In genomic region chr11:116998935-116999334, GRCm38 (mm10) we compare ENCODE assay signal across 16 mouse cellular contexts.
DNase-seq lines count a peak whose midpoint lies in the region; ATAC-seq and TF ChIP-seq lines count a peak whose summit lies in the region.
"Had no signal": no experiment of that assay in that cellular context is flagged by ENCODE, and none has a peak within 500 bp of the region (broad histone marks: within the 10 kb centered on the region; RNA-seq: fewer than 3 reads in every experiment).

No protein-coding gene starts in this region.

- H3K4me2 ChIP-seq in liver, embryonic 12.5 days, result no peak overlapping the region
- no peak overlapping the region for H3K4me2 ChIP-seq in CH12.LX (ENCODE audit: insufficient read depth, low read depth, poor library complexity, severe bottlenecking)
- H3K4me2 ChIP-seq in liver, postnatal 0 days (ENCODE audit: low read depth, low read length), result no peak overlapping the region
- H3K4me2 ChIP-seq: embryonic facial prominence, embryonic 13.5 days; heart, embryonic 12.5 days; liver, embryonic 13.5 days; midbrain, embryonic 11.5 days had no signal

- peak; percentile 42 to 51; a peak in 3 of 4 replicates for TF ChIP-seq CTCF in CH12.LX (conservative IDR thresholded peaks at IDR 0.05 in 1 of 2, IDR thresholded peaks at IDR 0.05 in 1 of 2; ENCODE audit: low read depth in 2 of 2, low read length in 2 of 2)
- TF ChIP-seq CTCF in liver, postnatal 0 days (IDR thresholded peaks at IDR 0.05; ENCODE audit: low read depth), result peak; percentile 42

- no peaks in the 10 kb centered on the region for H3K36me3 ChIP-seq in liver, embryonic 12.5 days
- H3K36me3 ChIP-seq in CH12.LX (replicated peaks in 1 of 2; ENCODE audit: control insufficient read depth in 1 of 2, insufficient read depth in 1 of 2, low read length in 1 of 2) (no peaks in the 10 kb centered on the region), ES-E14 (ENCODE audit: control insufficient read depth, insufficient read depth, low read length, poor library complexity, severe bottlenecking) (no peaks in the 10 kb centered on the region)
- no peaks in the 10 kb centered on the region for H3K36me3 ChIP-seq in liver, postnatal 0 days (replicated peaks; ENCODE audit: insufficient read depth, low read length)
- H3K36me3 ChIP-seq: embryonic facial prominence, embryonic 13.5 days; heart, embryonic 12.5 days; liver, embryonic 13.5 days had no signal

- 83% methylated on average over 5 of the region's 5 CpGs for WGBS in liver, embryonic 12.5 days (ENCODE audit: insufficient replicate concordance)
- 82% methylated on average over 5 of the region's 5 CpGs for WGBS in liver, postnatal 0 days (ENCODE audit: insufficient replicate concordance)

- H3K27me3 ChIP-seq in liver, embryonic 12.5 days (replicated peaks), result peaks cover 72% of the 10 kb centered on the region
- H3K27me3 ChIP-seq in CH12.LX (replicated peaks), result peaks cover 71% of the 10 kb centered on the region
- H3K27me3 ChIP-seq in liver, postnatal 0 days (ENCODE audit: insufficient read depth, low read length), result peaks cover 23% of the 10 kb centered on the region

- no peak for TF ChIP-seq POLR2A in CH12.LX (IDR thresholded peaks at IDR 0.05; ENCODE audit: low read depth, low read length)

- dilution Hi-C loops in CH12.LX (cut with MboI; ENCODE audit: extremely low pct_ligation_motif_present, extremely low pct_unique_long_range_greater_than_20kb, low sequenced_read_pairs), result no loop called here

- TF ChIP-seq RAD21 in CH12.LX (IDR thresholded peaks at IDR 0.05; ENCODE audit: low read depth, low read length), result peak; percentile 15

- ATAC-seq in liver, embryonic 12.5 days, result no peak
- no peak for ATAC-seq in liver, postnatal 0 days

- H3K27ac ChIP-seq in liver, embryonic 12.5 days, result no peak overlapping the region
- no peak overlapping the region for H3K27ac ChIP-seq in CH12.LX (ENCODE audit: insufficient read depth, low read depth)
- no peak overlapping the region for H3K27ac ChIP-seq in ES-E14 (ENCODE audit: insufficient read depth, low read depth, low read length, poor library complexity, severe bottlenecking)
- no peak overlapping the region for H3K27ac ChIP-seq in liver, postnatal 0 days (ENCODE audit: low read depth)
- H3K27ac ChIP-seq: embryonic facial prominence, embryonic 13.5 days; liver, embryonic 13.5 days had no signal

- TF ChIP-seq EP300 in CH12.LX (IDR thresholded peaks at IDR 0.05; ENCODE audit: low read length), result no peak
- TF ChIP-seq EP300 in liver, postnatal 0 days (IDR thresholded peaks at IDR 0.05; ENCODE audit: low read depth), result no peak

- DNase-seq in liver, result peak; percentile 17
- DNase-seq in CH12.LX (ENCODE audit: extremely low read depth), result no peak
- DNase-seq in ES-E14 (ENCODE audit: low read depth, low spot score), result peak; percentile 63
- DNase-seq in liver, postnatal 0 days, result no peak
- DNase-seq in gastrocnemius, postnatal 10 days, result no peak
- DNase-seq in adrenal gland, postnatal 36 days, result no peak
- DNase-seq: cerebellum, adult 2 months; heart, postnatal 36 days; kidney, postnatal 14 days; layer of hippocampus, adult 9-11 months; liver, embryonic 13.5 days; lung, postnatal 36 days had no signal

- no peaks in the 10 kb centered on the region for H3K4me1 ChIP-seq in liver, embryonic 12.5 days
- H3K4me1 ChIP-seq in CH12.LX (ENCODE audit: control insufficient read depth in 1 of 2, insufficient read depth in 2 of 2) (peaks cover 5 to 37% of the 10 kb centered on the region in 2 experiments), ES-E14 (ENCODE audit: control insufficient read depth in 2 of 2, insufficient read depth in 2 of 2, low read length in 2 of 2, poor library complexity in 1 of 2) (peaks cover 11 to 35% of the 10 kb centered on the region in 2 experiments)
- no peaks in the 10 kb centered on the region for H3K4me1 ChIP-seq in liver, postnatal 0 days (ENCODE audit: insufficient read depth)
- H3K4me1 ChIP-seq: liver, embryonic 13.5 days had no signal

- H3K9ac ChIP-seq in liver, embryonic 12.5 days, result no peak overlapping the region
- H3K9ac ChIP-seq in CH12.LX (ENCODE audit: insufficient read depth, low read depth), result no peak overlapping the region
- H3K9ac ChIP-seq in ES-E14 (ENCODE audit: insufficient read depth, low read depth, low read length, poor library complexity, severe bottlenecking), result no peak overlapping the region
- H3K9ac ChIP-seq in liver, postnatal 0 days (replicated peaks), result no peak overlapping the region
- H3K9ac ChIP-seq: embryonic facial prominence, embryonic 13.5 days; heart, embryonic 12.5 days; liver, embryonic 13.5 days had no signal

- in situ Hi-C loops in CH12.LX (cut with MboI; ENCODE audit: low pct_ligation_motif_present, low pct_unique_long_range_greater_than_20kb, low sequenced_read_pairs) (no loop called here), ES-E14 (cut with MboI; ENCODE audit: low sequenced_read_pairs in 2 of 2, unreplicated experiment in 2 of 2) (no loop called here)

- no peaks in the 10 kb centered on the region for H3K79me2 ChIP-seq in CH12.LX (replicated peaks; ENCODE audit: control insufficient read depth, extremely low read depth, insufficient read depth, poor library complexity, severe bottlenecking)

- no peak overlapping the region for H3K4me3 ChIP-seq in liver, embryonic 12.5 days
- H3K4me3 ChIP-seq in CH12.LX (replicated peaks in 1 of 3; ENCODE audit: low read depth in 2 of 3, low read length in 2 of 3, poor library complexity in 1 of 3), result no peak overlapping the region
- no peak overlapping the region; a peak in 1 of 4 replicates for H3K4me3 ChIP-seq in ES-E14 (ENCODE audit: insufficient read depth in 1 of 2, low read depth in 1 of 2, low read length in 2 of 2, poor library complexity in 1 of 2, severe bottlenecking in 1 of 2)
- H3K4me3 ChIP-seq in liver, postnatal 0 days (ENCODE audit: low read depth, low read length), result no peak overlapping the region
- H3K4me3 ChIP-seq: embryonic facial prominence, embryonic 13.5 days; heart, embryonic 12.5 days; liver, embryonic 13.5 days had no signal

- no peaks in the 10 kb centered on the region; the same call in 1 of the 2 replicates for H3K9me3 ChIP-seq in liver, embryonic 12.5 days (replicated peaks)
- H3K9me3 ChIP-seq in CH12.LX (replicated peaks; ENCODE audit: low read length), result peaks cover 9% of the 10 kb centered on the region
- H3K9me3 ChIP-seq in ES-E14 (ENCODE audit: control insufficient read depth, insufficient read depth, low read depth, low read length), result no peaks in the 10 kb centered on the region
- no peaks in the 10 kb centered on the region for H3K9me3 ChIP-seq in liver, postnatal 0 days (ENCODE audit: low read length)
- H3K9me3 ChIP-seq: embryonic facial prominence, embryonic 13.5 days; heart, embryonic 12.5 days had no signal

TF ChIP-seq in CH12.LX, 34 proteins besides CTCF, POLR2A, EP300 and RAD21:
- no peak for TF ChIP-seq ZC3H11A (IDR thresholded peaks at IDR 0.05; ENCODE audit: low read depth, low read length)
- TF ChIP-seq MEF2A (IDR thresholded peaks at IDR 0.05; ENCODE audit: borderline replicate concordance, low read depth, low read length), result no peak
- no peak for TF ChIP-seq MAX (IDR thresholded peaks at IDR 0.05; ENCODE audit: low read length)
- no peak for TF ChIP-seq CHD1 (IDR thresholded peaks at IDR 0.05; ENCODE audit: low read depth, low read length)
- TF ChIP-seq NELFE (IDR thresholded peaks at IDR 0.05; ENCODE audit: low read depth, low read length), result no peak
- TF ChIP-seq ZKSCAN1 (IDR thresholded peaks at IDR 0.05; ENCODE audit: borderline replicate concordance, low read depth, low read length), result no peak
- no peak for TF ChIP-seq JUND (conservative IDR thresholded peaks at IDR 0.05; ENCODE audit: low read depth, low read length)
- TF ChIP-seq MYC (IDR thresholded peaks at IDR 0.05; ENCODE audit: low read depth, low read length), result no peak
- TF ChIP-seq SMC3 (IDR thresholded peaks at IDR 0.05; ENCODE audit: low read depth, low read length), result peak; percentile 41

TF ChIP-seq in ES-E14, 5 proteins besides CTCF, POLR2A, EP300 and RAD21:
- TF ChIP-seq ZNF384 (IDR thresholded peaks at IDR 0.05; ENCODE audit: low read depth, low read length) (no peak), ZC3H11A (IDR thresholded peaks at IDR 0.05; ENCODE audit: borderline replicate concordance, low read depth, low read length) (no peak), HCFC1 (IDR thresholded peaks at IDR 0.05; ENCODE audit: borderline replicate concordance, insufficient read depth, low read length) (no peak), CHD2 (IDR thresholded peaks at IDR 0.05; ENCODE audit: low read depth, low read length) (no peak), MAFK (IDR thresholded peaks at IDR 0.05; ENCODE audit: insufficient read depth, low read depth, low read length) (no peak)

Comparison
In these comparisons a context has a peak if more than half of its experiments do, and no peak if none do; other contexts are left out.
1. DNase-seq: peak in liver (single experiment) and ES-E14 (single experiment); none in CH12.LX (single experiment), liver, postnatal 0 days (single experiment), gastrocnemius, postnatal 10 days (single experiment) and adrenal gland, postnatal 36 days (0 of 2).